Mouse (Mus musculus) cerebellum, adult 2 months (tissue): ENCODE results near the gene Tac4.

Experiments used
- CTCF ChIP-seq: fragments of 200-500 bp; IDR thresholded peaks from 2 replicates; pipeline ENCODE4 v1.5.1; 2011; ENCODE audit warnings: low read depth, mild to moderate bottlenecking, control low read depth, low read length, moderate library complexity, borderline replicate concordance; ENCODE audit not compliant: insufficient read depth
- POLR2A ChIP-seq: fragments of 200-500 bp; IDR thresholded peaks from 2 replicates; pipeline ENCODE4 v1.6.1; 2011; ENCODE audit warnings: low read length, control low read depth, borderline replicate concordance; ENCODE audit not compliant: insufficient read depth

DNA sequence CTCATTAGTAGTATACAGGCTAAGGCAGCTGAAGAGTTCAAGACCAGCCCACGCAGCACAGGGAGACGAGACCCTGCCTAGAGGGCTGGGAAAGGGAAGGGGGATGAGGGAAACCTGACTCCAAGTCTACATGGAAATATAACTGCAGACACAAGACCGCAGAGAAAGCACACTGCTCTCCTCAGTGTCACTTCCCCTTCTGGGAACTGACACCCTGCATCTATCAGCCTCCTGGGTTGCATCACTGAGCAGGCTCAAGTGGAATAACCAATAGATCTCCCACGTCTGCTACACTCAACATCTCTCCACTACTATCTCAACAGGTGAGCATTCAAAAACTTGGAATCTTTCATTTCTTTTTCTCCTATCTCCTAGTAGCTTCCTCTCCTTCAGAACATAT lies 30.7 kb downstream of the Tac4 start:
- TF ChIP-seq POLR2A, result no peak
- TF ChIP-seq CTCF, result no peak
